Mouse (Mus musculus) C2C12 (cell line): Measurements from ENCODE around the gene Clec16a. TPM values are rescaled to one million over a fixed set of nuclear protein-coding genes. Genes with fewer than 3 reads are reported as not detected.
A peak's percentile ranks its signal among the peaks of the same experiment; 100 is the strongest.

Experiments
- H3K27me3 ChIP-seq: one replicate; pipeline ENCODE4 v1.6.1; 2011; ENCODE audit not compliant: control insufficient read depth, insufficient read depth, insufficient read length
- H3K36me3 ChIP-seq: one replicate; pipeline ENCODE4 v1.6.1; 2011; ENCODE audit not compliant: control insufficient read depth, insufficient read depth
- H3K4me3 ChIP-seq: one replicate; pipeline ENCODE4 v1.5.1; 2011; ENCODE audit warnings: mild to moderate bottlenecking, control low read depth; ENCODE audit not compliant: poor library complexity, insufficient read depth, severe bottlenecking
- H3K79me2 ChIP-seq: one replicate; pipeline ENCODE4 v1.6.1; 2011; ENCODE audit not compliant: control insufficient read depth, insufficient read depth
- H3K79me3 ChIP-seq: one replicate; pipeline ENCODE4 v1.6.1; 2011; ENCODE audit warnings: low read depth, control low read depth
- H3ac ChIP-seq: one replicate; pipeline ENCODE3; 2011; ENCODE audit warnings: low read depth; ENCODE audit not compliant: control insufficient read depth, insufficient read length
- CEBPB ChIP-seq: IDR thresholded peaks from one replicate; pipeline ENCODE4 v1.6.1; 2011; ENCODE audit warnings: low read depth, mild to moderate bottlenecking, control low read depth, moderate library complexity
- CTCF ChIP-seq: IDR thresholded peaks from one replicate; pipeline ENCODE4 v1.5.1; 2011; ENCODE audit not compliant: control insufficient read depth, insufficient read depth, insufficient read length
- FOSL1 ChIP-seq: IDR thresholded peaks from one replicate; pipeline ENCODE4 v1.8.0; 2011; ENCODE audit warnings: mild to moderate bottlenecking, low read length; ENCODE audit not compliant: poor library complexity, insufficient read depth, severe bottlenecking
- MAX ChIP-seq: IDR thresholded peaks from one replicate; pipeline ENCODE4 v1.6.1; 2011; ENCODE audit warnings: mild to moderate bottlenecking, control low read depth
- MYOD1 ChIP-seq: IDR thresholded peaks from one replicate; pipeline ENCODE4 v1.6.1; 2011; ENCODE audit warnings: low read depth; ENCODE audit not compliant: control insufficient read depth, insufficient read length
- MYOG ChIP-seq: IDR thresholded peaks from one replicate; pipeline ENCODE4 v1.6.1; 2011; ENCODE audit not compliant: control insufficient read depth, insufficient read length; ENCODE audit errors: extremely low read depth
- USF1 ChIP-seq: IDR thresholded peaks from one replicate; pipeline ENCODE4 v1.6.1; 2011; ENCODE audit warnings: low read depth, mild to moderate bottlenecking, control low read depth, moderate library complexity
- polyA plus RNA-seq: library from polyadenylated mRNA; unstranded; fragments of >200 nt; fragmentation: generic; extraction: Trizol; gene quantifications from one replicate; pipeline ENCODE4 v1.2.1, GENCODE M21; 2012; ENCODE audit warnings: missing spikeins

Gene Clec16a
- polyA plus RNA-seq, 1 experiment, result 10.0 TPM

DNA sequence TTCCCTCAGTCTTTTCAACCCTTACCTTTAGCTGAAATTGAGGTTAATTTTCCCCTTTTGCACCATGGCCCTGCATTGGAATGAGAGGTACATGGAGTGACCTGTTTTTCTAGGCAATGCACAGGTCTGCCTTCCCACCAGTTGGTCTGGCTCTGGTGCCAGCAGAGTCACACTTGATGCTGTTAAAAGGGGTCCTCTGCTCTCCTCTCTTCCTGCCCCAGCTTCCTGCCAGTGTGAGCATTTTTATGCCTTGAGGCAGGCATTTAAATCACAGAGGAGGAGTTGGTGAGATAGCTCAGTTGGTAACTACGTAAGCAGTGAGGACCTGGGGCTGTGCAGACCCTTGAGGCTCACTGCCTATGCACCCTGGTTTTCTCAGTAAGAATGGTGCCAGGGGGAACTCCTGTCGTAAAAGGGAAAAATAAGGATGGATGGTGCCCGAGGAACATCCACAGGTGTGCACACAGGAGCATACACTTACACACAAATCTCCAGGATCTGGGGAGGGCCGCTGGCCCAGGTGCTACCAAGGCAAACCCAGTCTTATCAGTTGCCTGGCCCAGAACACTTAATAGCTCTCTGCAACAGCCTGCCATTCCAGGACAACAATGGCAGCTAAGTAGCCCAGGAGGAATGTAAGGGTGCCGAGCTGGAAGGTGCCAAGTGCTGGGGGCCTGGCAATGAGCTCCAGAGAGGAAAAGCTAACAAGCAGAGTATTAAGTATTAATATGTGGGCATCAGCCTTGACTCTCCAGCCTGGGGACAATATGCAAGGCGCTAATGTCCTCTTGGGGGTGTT lies 152.9 kb downstream of the Clec16a start:
- TF ChIP-seq MAX, result no peak
- TF ChIP-seq MYOD1, result no peak
- no peak for TF ChIP-seq USF1
- no peak for TF ChIP-seq CEBPB
- Histone ChIP-seq H3K36me3 (no peaks in the 10 kb centered on the region), H3ac (no peak overlapping the region), H3K27me3 (no peaks in the 10 kb centered on the region), H3K4me3 (no peak overlapping the region), H3K79me2 (no peaks in the 10 kb centered on the region), H3K79me3 (no peaks in the 10 kb centered on the region)

- H3K27me3 ChIP-seq, result no peaks in the 10 kb centered on the region
- no peak overlapping the region for H3K4me3 ChIP-seq
- no peaks in the 10 kb centered on the region for H3K36me3 ChIP-seq
- no peaks in the 10 kb centered on the region for H3K79me2 ChIP-seq
- TF ChIP-seq MAX, result no peak
- TF ChIP-seq CTCF, result no peak
- TF ChIP-seq FOSL1, result no peak
- TF ChIP-seq USF1, result no peak
- no peak for TF ChIP-seq MYOG
- TF ChIP-seq CEBPB, result no peak
- no peak for TF ChIP-seq MYOD1
- H3ac ChIP-seq, result no peak overlapping the region
- H3K79me3 ChIP-seq, result no peaks in the 10 kb centered on the region
Observed at GRCm38 (mm10) chr16:10699316-10699715, 154.2 kb downstream of the Clec16a start.

GRCm38 (mm10) chr16:10700160-10700559 lies 155.0 kb downstream of the Clec16a start:
- TF ChIP-seq MYOG (no peak), MYOD1 (no peak), MAX (no peak), CTCF (no peak), FOSL1 (no peak), USF1 (no peak), CEBPB (no peak)
- Histone ChIP-seq H3ac (no peak overlapping the region), H3K27me3 (no peaks in the 10 kb centered on the region), H3K79me3 (no peaks in the 10 kb centered on the region), H3K4me3 (no peak overlapping the region), H3K36me3 (no peaks in the 10 kb centered on the region), H3K79me2 (no peaks in the 10 kb centered on the region)

DNA sequence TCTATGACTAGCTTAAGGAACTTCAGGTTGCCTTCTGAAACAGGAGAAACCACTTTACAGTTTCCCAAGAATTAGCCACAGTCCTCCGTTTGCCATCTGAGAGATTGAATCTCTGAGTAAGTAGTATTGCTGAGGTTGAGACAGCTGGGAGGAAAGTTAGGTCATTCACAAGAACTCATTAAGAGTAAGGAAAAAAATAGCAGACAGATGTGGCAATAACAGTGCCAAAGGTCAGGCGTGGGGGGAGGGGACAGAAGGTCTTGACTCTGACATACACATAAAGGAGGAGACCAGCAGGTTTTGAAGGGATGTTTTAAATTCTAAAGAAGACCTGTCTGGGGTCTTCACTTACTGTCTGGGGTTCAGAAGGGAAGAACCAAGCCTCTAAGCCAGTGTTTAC lies 157.3 kb downstream of the Clec16a start:
- no peak overlapping the region for H3K4me3 ChIP-seq
- H3K79me3 ChIP-seq, result no peaks in the 10 kb centered on the region
- H3K27me3 ChIP-seq, result no peaks in the 10 kb centered on the region
- no peaks in the 10 kb centered on the region for H3K79me2 ChIP-seq
- peak; percentile 26 for TF ChIP-seq CEBPB
- no peak for TF ChIP-seq MYOG
- no peaks in the 10 kb centered on the region for H3K36me3 ChIP-seq
- H3ac ChIP-seq, result no peak overlapping the region

GRCm38 (mm10) chr16:10703932-10704331 lies 158.8 kb downstream of the Clec16a start:
- Histone ChIP-seq H3K79me2 (no peaks in the 10 kb centered on the region), H3K4me3 (no peak overlapping the region), H3K36me3 (no peaks in the 10 kb centered on the region), H3ac (no peak overlapping the region), H3K27me3 (no peaks in the 10 kb centered on the region), H3K79me3 (no peaks in the 10 kb centered on the region)
- no peak for TF ChIP-seq MAX
- TF ChIP-seq CEBPB, result peak; percentile 42

DNA sequence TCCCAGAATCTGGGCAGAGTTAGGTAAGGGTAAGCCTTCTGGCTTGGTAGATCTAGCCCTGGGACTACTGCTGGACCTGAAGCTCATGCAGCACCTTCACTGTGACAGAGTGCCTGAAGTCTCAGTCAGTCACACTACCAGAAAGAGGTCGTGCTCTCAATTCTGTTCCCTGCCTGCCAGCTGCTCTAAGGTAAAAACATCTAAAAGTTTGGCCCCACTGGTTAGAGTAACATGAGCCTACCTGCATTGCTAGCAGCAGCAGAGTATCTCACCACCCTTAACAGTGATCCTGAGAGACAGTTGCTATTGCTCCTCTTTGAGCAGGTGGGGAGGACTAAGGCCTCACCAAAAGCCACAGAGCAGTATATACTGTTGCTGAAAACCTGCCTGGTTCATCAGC lies 160.3 kb downstream of the Clec16a start:
- H3K79me2 ChIP-seq, result no peaks in the 10 kb centered on the region
- TF ChIP-seq MAX (no peak), FOSL1 (no peak), USF1 (no peak), MYOG (no peak), CTCF (no peak), MYOD1 (no peak), CEBPB (no peak)
- H3K4me3 ChIP-seq, result no peak overlapping the region

DNA sequence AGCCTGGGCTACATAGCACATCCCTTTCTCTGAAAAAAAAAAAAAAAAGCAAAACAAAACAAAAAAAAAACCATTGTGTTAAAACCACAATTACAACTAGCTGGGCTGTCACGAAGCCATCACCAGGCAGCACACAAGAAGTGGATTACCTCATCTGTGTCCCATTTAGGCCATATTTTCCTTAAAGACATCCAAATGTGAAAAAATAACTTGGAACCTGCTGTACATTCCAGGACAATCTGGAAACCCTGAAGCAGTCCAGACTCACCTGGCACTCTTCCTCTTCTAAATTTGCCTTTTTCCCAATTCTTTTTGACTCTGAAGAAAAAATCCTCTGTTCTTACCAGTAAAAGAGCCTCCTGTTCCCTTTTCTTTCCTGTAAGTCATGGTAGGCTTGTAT lies 166.4 kb downstream of the Clec16a start:
- H3K4me3 ChIP-seq, result no peak overlapping the region
- H3K79me2 ChIP-seq, result no peaks in the 10 kb centered on the region
- H3K79me3 ChIP-seq, result no peaks in the 10 kb centered on the region
- no peak for TF ChIP-seq MAX
- no peak for TF ChIP-seq MYOD1
- TF ChIP-seq CTCF, result no peak
- H3ac ChIP-seq, result no peak overlapping the region
- no peaks in the 10 kb centered on the region for H3K27me3 ChIP-seq
- no peaks in the 10 kb centered on the region for H3K36me3 ChIP-seq

More for the DNA sequence above, 160.3 kb downstream of the Clec16a start:
- Histone ChIP-seq H3K79me3 (no peaks in the 10 kb centered on the region), H3K36me3 (no peaks in the 10 kb centered on the region), H3ac (no peak overlapping the region), H3K27me3 (no peaks in the 10 kb centered on the region)
